Comparison of ENCODE assay signal across 18 mouse cellular contexts in genomic region chr13:97358781-97359305, GRCm38 (mm10).
"Had no signal": no experiment of that assay in that cellular context is flagged by ENCODE, and none has a peak within 500 bp of the region (broad histone marks: within the 10 kb centered on the region; RNA-seq: fewer than 3 reads in every experiment).

No protein-coding gene starts in this region.

- H3K27me3 ChIP-seq: neural tube, embryonic 13.5 days; neural tube, embryonic 15.5 days had no signal

- H3K4me3 ChIP-seq: myocyte; neural tube, embryonic 13.5 days; neural tube, embryonic 15.5 days had no signal

- H3K9ac ChIP-seq: lung, embryonic 14.5 days; neural tube, embryonic 13.5 days; neural tube, embryonic 15.5 days had no signal

- H3K4me2 ChIP-seq: lung, embryonic 14.5 days; midbrain, embryonic 11.5 days; neural tube, embryonic 13.5 days; neural tube, embryonic 15.5 days had no signal

- H3K27ac ChIP-seq: neural tube, embryonic 13.5 days; neural tube, embryonic 15.5 days had no signal

- DNase-seq: lung, adult 18-20 months; lung, embryonic 14.5 days; lung, postnatal 10 days; lung, postnatal 4 days; midbrain, embryonic 14.5 days; retina, postnatal 1 day; right cerebral cortex, adult 18-20 months; right cerebral cortex, postnatal 25 days; right cerebral cortex, postnatal 4 days; spleen, adult 18-20 months; thymus, adult 18-20 months; thymus, postnatal 14 days; thymus, postnatal 36 days had no signal

- H3K36me3 ChIP-seq: neural tube, embryonic 13.5 days; neural tube, embryonic 15.5 days had no signal

- H3K9me3 ChIP-seq: neural tube, embryonic 13.5 days; neural tube, embryonic 15.5 days had no signal

- ATAC-seq: midbrain, embryonic 16.5 days had no signal
